Mouse (Mus musculus) ES-E14 (cell line): ENCODE data around the gene Nipal4.

Experiments used
- CHD2 ChIP-seq: IDR thresholded peaks from 2 replicates; pipeline ENCODE4 v1.6.1; 2014; ENCODE audit warnings: mild to moderate bottlenecking, low read depth, low read length, inconsistent platforms
- HCFC1 ChIP-seq: IDR thresholded peaks from 2 replicates; pipeline ENCODE4 v1.6.1; 2012; ENCODE audit warnings: low read length, inconsistent platforms, borderline replicate concordance; ENCODE audit not compliant: insufficient read depth
- MAFK ChIP-seq: IDR thresholded peaks from 2 replicates; pipeline ENCODE4 v1.6.1; 2014; ENCODE audit warnings: mild to moderate bottlenecking, low read depth, low read length, inconsistent platforms; ENCODE audit not compliant: insufficient read depth
- ZNF384 ChIP-seq: IDR thresholded peaks from 2 replicates; pipeline ENCODE4 v1.6.1; 2012; ENCODE audit warnings: low read depth, low read length, inconsistent platforms

- no peak for TF ChIP-seq MAFK
- TF ChIP-seq HCFC1 = no peak
- no peak for TF ChIP-seq ZNF384
- no peak for TF ChIP-seq CHD2
These were observed 53.1 kb downstream of the Nipal4 start for GRCm38 (mm10) chr11:46113211-46113610.
